Mouse (Mus musculus) ES-E14 (cell line): ENCODE measurements around the gene Gjb1. TPM values are rescaled to one million over a fixed set of nuclear protein-coding genes. Genes with fewer than 3 reads are reported as not detected.

Source experiments
- DNase-seq: peaks from one replicate; pipeline ENCODE4 v3.0.0-alpha.2; 2013; ENCODE audit warnings: low read depth, low spot score
- H3K27ac ChIP-seq: 2 replicates; pipeline ENCODE4 v1.5.1; 2012; ENCODE audit warnings: low read depth, mild to moderate bottlenecking, low read length, moderate library complexity, mixed read lengths; ENCODE audit not compliant: poor library complexity, insufficient read depth, severe bottlenecking
- H3K36me3 ChIP-seq: 2 replicates; pipeline ENCODE4 v1.6.1; 2012; ENCODE audit warnings: mild to moderate bottlenecking, low read length, moderate library complexity, mixed read lengths; ENCODE audit not compliant: control insufficient read depth, poor library complexity, insufficient read depth, severe bottlenecking
- H3K4me1 ChIP-seq, 2 experiments: fragments of 150-350 bp in 1 of 2; sonication (generic) in 1 of 2; 2 replicates each; pipeline ENCODE4 v1.6.1; 2012; ENCODE audit warnings: low read length in 2 of 2, mild to moderate bottlenecking in 1 of 2, mixed read lengths in 1 of 2; ENCODE audit not compliant: control insufficient read depth in 2 of 2, insufficient read depth in 2 of 2, poor library complexity in 1 of 2
- H3K4me3 ChIP-seq, 2 experiments: fragments of 150-350 bp in 1 of 2; sonication (generic) in 1 of 2; 2 replicates each; pipeline ENCODE4 v1.5.1; 2012; ENCODE audit warnings: low read length in 2 of 2, low read depth in 1 of 2, mild to moderate bottlenecking in 1 of 2, mixed read lengths in 1 of 2; ENCODE audit not compliant: insufficient read depth in 1 of 2, poor library complexity in 1 of 2, severe bottlenecking in 1 of 2
- H3K9ac ChIP-seq: 2 replicates; pipeline ENCODE4 v1.6.1; 2012; ENCODE audit warnings: low read depth, mild to moderate bottlenecking, low read length, mixed read lengths; ENCODE audit not compliant: poor library complexity, insufficient read depth, severe bottlenecking
- H3K9me3 ChIP-seq: fragments of 150-350 bp; sonication (generic); 2 replicates; pipeline ENCODE4 v1.6.1; 2012; ENCODE audit warnings: low read depth, mild to moderate bottlenecking, low read length; ENCODE audit not compliant: control insufficient read depth, insufficient read depth
- CHD2 ChIP-seq: IDR thresholded peaks from 2 replicates; pipeline ENCODE4 v1.6.1; 2014; ENCODE audit warnings: mild to moderate bottlenecking, low read depth, low read length, inconsistent platforms
- HCFC1 ChIP-seq: IDR thresholded peaks from 2 replicates; pipeline ENCODE4 v1.6.1; 2012; ENCODE audit warnings: low read length, inconsistent platforms, borderline replicate concordance; ENCODE audit not compliant: insufficient read depth
- MAFK ChIP-seq: IDR thresholded peaks from 2 replicates; pipeline ENCODE4 v1.6.1; 2014; ENCODE audit warnings: mild to moderate bottlenecking, low read depth, low read length, inconsistent platforms; ENCODE audit not compliant: insufficient read depth
- ZC3H11A ChIP-seq: IDR thresholded peaks from 2 replicates; pipeline ENCODE4 v1.6.1; 2012; ENCODE audit warnings: low read depth, mild to moderate bottlenecking, inconsistent platforms, low read length, borderline replicate concordance
- ZNF384 ChIP-seq: IDR thresholded peaks from 2 replicates; pipeline ENCODE4 v1.6.1; 2012; ENCODE audit warnings: low read depth, low read length, inconsistent platforms
- in situ Hi-C, 2 experiments: fragments of 600-800 bp; cut with MboI; formaldehyde crosslinking; loops; one replicate each; pipeline ENCODE4 v1.15.1; 2025; ENCODE audit warnings: low sequenced_read_pairs in 2 of 2, inconsistent platforms in 1 of 2; ENCODE audit not compliant: unreplicated experiment in 2 of 2
- total RNA-seq: library from RNA; depleted of rRNA; stranded (reverse); fragments of 300-350 nt; gene quantifications from 2 replicates; pipeline ENCODE4 v1.2.3, GENCODE M21; 2012; rRNA removed

The Gjb1 gene
- 6.3 and 16.9 TPM in 2 replicates for total RNA-seq

DNA sequence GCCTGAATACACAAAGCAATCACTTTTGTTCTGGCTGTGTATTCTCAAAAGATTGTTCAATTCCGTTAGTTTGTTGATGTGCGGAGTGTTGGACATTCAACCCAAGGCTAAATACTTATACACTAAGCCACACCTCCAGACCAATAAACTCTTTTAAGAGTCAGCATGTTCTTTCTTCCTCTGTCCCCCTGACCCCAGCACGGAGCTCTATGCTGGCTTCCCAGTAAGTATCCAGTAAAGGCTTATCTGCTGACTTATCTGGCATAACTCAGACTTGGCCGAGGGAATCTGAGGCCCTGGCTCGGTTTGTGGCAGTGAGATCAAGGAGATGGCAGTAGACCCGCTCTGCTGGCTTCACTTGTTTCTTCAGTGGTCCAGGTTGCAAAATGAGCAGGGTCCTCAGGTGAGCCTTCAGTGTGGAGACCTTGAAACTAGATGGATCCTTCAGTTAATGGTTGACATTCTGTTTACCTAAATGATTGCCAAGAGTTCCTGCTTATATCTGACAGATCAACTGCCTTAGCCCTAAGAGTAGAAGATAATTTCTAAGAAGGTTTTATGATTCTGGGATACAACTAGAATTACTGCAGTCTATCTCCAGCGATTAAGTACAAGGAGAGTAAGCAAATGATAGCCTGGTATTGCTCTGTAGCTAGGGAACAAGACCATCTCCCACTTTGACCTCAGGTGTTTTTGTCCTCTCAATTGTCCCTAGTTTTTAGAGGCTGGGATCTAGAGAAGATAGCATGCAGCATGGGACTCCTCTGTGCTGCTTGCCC lies at the start of gene Gjb1:
Gene Gjb1 (plus strand): TSS at position 189 of the 779 bp plus-strand sequence.
- no peak within 1 kb of the TSS for H3K9ac ChIP-seq
- H3K36me3 ChIP-seq: no peaks in the 10 kb centered on the region
- no peak for DNase-seq
- no peak for TF ChIP-seq ZC3H11A
- H3K4me3 ChIP-seq: no peak within 1 kb of the TSS
- H3K4me1 ChIP-seq: peaks cover 0 to 4% of the 10 kb centered on the region in 2 experiments; a peak in 2 of 4 replicates
- in situ Hi-C loops: no loop called here
- H3K9me3 ChIP-seq: no peaks in the 10 kb centered on the region
- H3K27ac ChIP-seq: no peak within 1 kb of the TSS

DNA sequence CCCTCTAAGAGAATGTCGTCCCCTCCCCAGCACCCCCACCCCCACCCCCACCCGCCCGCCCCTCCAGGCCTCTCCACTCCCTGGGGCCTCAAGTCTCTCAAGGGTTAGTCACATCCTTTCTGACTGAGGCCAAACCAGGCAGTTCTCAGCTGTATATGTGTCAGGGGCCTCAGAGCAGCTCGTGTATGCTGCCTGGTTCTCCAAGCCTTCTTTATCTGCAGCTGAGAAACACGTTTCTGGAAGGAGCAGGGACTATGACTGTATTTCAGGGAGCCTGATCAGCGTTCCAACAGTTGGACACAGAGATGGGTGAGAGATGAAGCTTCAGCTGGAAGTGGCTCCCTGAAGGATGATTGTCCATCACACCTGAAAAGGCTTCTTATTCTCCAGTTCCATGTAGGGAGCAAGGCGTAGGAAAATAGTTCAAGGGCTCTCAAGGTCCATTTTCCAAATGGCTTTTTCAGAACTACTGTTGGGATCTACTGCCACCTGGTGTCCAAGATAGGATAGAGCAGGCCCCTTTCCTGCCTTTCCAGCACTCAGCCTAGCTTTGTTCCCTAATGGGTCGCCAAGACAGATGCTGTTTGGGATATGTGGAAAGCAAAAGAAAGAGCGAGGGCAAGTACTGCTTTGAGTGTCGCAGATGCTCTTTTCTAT lies 46.7 kb upstream of the Gjb1 start:
- in situ Hi-C loops: loop anchor here (10.0 to 25.0 kb wide), 2 partner anchors 192 to 195 kb away; no protein-coding TSS in a partner anchor
- peak overlapping the region; percentile 53; the same call in 1 of the 2 replicates for H3K27ac ChIP-seq
- no peak for TF ChIP-seq CHD2
- TF ChIP-seq HCFC1: no peak
- TF ChIP-seq ZC3H11A: peak; percentile 83
- no peak overlapping the region for H3K4me3 ChIP-seq
- peak; percentile 54 for DNase-seq
- H3K4me1 ChIP-seq: peaks cover 0 to 6% of the 10 kb centered on the region in 2 experiments; a peak in 1 of 4 replicates
- peak overlapping the region; percentile 43; the same call in 1 of the 2 replicates for H3K9ac ChIP-seq
- no peaks in the 10 kb centered on the region for H3K36me3 ChIP-seq
- H3K9me3 ChIP-seq: no peaks in the 10 kb centered on the region

DNA sequence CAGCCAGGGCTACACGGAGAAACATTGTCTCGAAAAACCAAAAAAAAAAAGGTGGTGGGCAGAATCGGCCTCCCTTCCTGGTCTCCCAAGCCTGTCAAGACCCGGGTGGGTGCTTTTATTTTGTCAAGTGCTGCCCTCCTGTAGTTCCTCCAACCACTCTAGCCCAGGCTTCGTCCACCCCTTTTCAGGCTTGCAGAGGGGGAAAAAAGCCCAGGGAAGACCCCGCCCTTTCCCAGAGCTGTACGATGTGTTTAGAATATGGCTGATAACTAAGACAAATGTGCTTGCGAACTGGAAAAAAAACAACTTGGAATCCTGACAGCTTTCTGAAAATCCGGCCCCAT lies 44.2 kb upstream of the Gjb1 start:
- no peak for TF ChIP-seq ZNF384
- TF ChIP-seq CHD2: no peak
- no peak for TF ChIP-seq MAFK
- no peak for TF ChIP-seq HCFC1
- no peak for TF ChIP-seq ZC3H11A
- peaks cover 0 to 4% of the 10 kb centered on the region in 2 experiments; a peak in 1 of 4 replicates for H3K4me1 ChIP-seq
- peak overlapping the region; percentile 67 for H3K9ac ChIP-seq
- in situ Hi-C loops: loop anchor here (10.0 to 25.0 kb wide), 2 partner anchors 195 to 197 kb away; no protein-coding TSS in a partner anchor
- no peaks in the 10 kb centered on the region for H3K36me3 ChIP-seq
- peak overlapping the region; percentile 80 for H3K27ac ChIP-seq
- DNase-seq: no peak
- peak overlapping the region; percentile 56 to 75 for H3K4me3 ChIP-seq
- H3K9me3 ChIP-seq: no peaks in the 10 kb centered on the region

DNA sequence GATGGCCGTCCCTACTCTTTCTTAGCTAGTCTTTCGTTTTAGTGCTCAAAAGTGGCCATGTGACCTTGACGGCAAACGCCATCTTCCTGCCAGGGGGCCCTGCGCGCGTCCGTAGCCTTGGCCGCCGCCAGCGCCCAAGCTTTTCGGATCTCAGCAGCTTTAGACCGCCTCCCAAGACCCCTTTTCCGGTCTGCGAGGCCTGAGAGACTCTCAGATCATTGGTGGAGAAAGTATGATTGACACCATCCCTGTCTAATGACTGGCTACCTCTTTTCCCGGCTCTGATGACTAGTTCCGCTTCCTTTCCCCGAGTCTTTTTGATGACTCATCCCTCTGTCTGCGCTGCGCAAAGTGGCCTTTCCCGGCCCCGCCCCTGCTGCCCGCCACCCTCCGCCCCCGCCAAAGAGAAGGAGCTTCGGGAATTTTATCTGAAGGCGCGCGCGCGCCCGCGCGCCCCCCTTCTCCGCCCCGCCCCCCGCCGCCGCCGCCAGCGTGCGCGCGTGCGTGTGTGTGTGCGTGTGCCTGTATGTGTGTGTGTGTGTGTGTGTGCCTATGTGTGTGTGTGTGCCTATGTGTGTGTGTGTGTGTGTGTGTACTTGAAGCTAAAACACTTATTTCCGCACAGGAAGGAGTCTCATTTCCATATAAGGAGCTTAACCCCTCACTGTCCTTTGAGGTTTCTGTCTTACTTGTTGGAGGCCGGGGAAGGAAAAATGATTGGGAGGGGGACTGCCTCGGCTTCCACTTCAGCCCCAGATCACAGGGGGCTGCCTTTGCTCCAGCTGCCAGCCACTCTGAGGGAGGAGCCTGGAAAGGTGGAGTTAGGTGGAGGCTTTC lies 43.6 kb upstream of the Gjb1 start:
- in situ Hi-C loops: loop anchor here (10.0 to 25.0 kb wide), 2 partner anchors 195 to 198 kb away; no protein-coding TSS in a partner anchor
- DNase-seq: peak; percentile 75
- H3K9me3 ChIP-seq: no peaks in the 10 kb centered on the region
- peaks cover 0 to 4% of the 10 kb centered on the region in 2 experiments; a peak in 1 of 4 replicates for H3K4me1 ChIP-seq
- H3K36me3 ChIP-seq: no peaks in the 10 kb centered on the region
- TF ChIP-seq CHD2 (peak; percentile 59), MAFK (peak; percentile 90), ZNF384 (no peak), HCFC1 (no peak)
- H3K9ac ChIP-seq: peak overlapping the region; percentile 76
- H3K4me3 ChIP-seq: peak overlapping the region; percentile 70 to 87
- peak overlapping the region; percentile 84 for H3K27ac ChIP-seq
